Mouse (Mus musculus) kidney, postnatal 4 days (tissue): ENCODE measurements around the gene Prkar1b.

Experiments used
- DNase-seq, 2 experiments: peaks; one replicate each; pipeline ENCODE4 v3.0.0; 2021; ENCODE audit warnings: mixed read lengths in 2 of 2

Gene Prkar1b

GRCm38 (mm10) chr5:138997171-138997788 is 152.5 kb downstream of the Prkar1b start, which contains the start of gene Pdgfa:
Gene Pdgfa, minus strand, starts transcription at chr5:138997370.
- DNase-seq: peak; percentile 79 to 86

- DNase-seq: peak; percentile 67 to 78
Observed at GRCm38 (mm10) chr5:138996322-138997073, 153.3 kb downstream of the Prkar1b start.

DNA sequence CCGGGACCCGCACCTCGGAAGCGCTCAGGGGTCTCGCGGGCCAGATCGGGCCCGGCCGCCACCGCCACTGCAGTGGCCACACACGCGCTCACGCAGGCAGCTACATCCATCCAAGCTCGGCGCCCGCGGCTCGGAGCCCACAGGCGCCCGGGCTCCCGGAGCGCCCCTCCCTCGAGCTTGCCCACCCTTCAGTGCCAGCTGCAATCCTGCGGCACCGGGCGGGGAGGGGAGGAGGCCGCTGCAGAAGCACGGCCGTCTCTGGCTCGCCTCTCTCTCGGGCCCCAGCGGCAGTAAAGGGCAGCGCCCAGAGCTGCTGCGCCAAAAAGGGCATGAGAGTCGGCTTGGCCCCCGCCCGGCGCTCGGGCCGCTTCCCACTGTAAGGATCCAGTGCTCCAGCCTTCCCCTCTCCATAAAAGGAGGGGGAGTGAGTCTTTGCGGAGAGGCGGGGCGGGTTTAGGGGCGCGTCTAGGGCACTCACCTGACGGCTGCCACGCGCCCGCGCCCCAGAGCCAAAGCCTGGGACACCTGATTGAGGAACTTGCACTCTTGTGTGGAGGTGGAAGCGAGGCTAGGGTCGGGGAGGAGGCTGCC is 154.0 kb downstream of the Prkar1b start:
- DNase-seq: peak; percentile 80 to 90

DNA sequence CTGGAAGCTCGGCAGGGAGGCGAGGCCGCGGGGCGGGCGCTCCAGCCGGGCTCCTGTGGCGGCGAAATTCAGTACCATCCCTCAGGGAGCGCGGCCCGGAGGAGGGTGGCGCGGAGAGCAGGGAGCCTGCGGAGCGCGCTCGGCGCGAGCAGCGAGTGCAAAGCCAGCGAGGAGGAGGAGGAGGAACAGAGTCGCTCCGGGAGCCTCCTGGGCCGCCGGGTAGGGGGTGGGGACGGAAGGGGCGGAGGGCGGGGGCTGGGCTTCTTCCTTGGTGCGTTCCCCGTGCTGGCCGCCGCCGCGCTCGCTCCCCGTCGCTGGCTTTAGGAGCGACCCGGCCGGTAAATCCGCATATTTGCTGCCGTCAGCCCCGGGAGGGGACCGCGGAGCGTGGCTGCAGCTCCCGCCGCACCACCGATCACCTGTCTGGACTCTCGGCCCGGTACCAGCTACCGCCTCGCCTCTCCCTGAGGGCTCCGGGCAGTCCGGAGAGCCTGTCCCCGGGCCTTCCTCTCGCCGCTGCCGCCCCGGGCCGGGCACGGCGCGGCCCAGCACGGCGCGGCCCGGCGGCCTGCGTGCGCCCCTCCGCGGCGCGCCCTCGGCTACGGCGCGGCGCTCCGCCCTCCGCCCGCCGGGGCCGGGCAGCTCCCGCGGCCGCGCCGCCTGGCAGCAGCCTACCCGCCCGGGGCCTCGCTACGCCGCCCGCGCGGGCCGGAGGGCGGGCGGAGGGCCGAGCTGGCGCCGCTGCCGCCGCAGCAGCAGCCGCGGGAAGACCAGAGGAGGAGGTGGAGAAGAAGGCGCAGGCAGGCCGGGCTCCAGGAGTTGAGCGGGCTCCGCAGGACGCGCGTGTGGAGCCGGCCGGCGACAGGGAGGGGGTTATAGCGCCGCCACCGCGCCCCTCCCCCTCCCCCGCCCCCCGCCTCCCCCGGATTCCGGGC is 154.7 kb downstream of the Prkar1b start:
- peak; percentile 83 to 91 for DNase-seq

DNA sequence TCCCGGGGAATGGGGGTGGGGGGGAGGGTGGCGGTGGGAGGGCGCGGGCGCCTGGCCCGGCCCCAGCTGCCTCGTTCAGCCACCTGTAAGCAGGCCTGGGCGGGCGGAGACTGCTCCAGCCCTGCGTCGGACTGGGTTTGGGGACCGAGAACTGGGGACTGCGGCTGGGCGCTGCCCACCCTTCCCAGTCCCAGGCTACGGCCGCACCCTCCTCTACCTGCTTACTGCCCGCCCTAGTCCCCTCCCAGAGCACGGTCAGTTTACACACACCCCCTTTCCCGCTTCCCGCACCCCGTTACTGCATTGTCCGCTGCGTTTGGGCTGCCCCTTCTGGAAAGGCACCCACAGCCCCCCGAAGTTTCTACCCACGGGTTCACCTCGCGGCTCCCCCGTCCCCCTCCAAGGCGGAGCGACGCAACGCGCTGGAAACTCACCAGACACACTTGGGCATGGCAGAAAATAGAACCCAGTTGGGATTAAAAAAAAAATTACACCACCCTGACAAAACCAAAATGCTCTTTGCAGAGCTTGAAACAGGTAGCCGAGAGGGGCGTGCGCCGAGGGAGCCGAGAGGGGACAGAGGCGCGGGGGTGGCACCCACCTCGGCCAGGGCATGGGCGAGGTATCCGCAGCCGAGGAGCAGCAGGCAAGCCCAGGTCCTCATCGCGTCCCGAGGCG is 155.6 kb downstream of the Prkar1b start:
- DNase-seq: peak; percentile 64 to 77

GRCm38 (mm10) chr5:138993371-138994107 is 156.3 kb downstream of the Prkar1b start:
- DNase-seq: peak; percentile 42 to 47

DNA sequence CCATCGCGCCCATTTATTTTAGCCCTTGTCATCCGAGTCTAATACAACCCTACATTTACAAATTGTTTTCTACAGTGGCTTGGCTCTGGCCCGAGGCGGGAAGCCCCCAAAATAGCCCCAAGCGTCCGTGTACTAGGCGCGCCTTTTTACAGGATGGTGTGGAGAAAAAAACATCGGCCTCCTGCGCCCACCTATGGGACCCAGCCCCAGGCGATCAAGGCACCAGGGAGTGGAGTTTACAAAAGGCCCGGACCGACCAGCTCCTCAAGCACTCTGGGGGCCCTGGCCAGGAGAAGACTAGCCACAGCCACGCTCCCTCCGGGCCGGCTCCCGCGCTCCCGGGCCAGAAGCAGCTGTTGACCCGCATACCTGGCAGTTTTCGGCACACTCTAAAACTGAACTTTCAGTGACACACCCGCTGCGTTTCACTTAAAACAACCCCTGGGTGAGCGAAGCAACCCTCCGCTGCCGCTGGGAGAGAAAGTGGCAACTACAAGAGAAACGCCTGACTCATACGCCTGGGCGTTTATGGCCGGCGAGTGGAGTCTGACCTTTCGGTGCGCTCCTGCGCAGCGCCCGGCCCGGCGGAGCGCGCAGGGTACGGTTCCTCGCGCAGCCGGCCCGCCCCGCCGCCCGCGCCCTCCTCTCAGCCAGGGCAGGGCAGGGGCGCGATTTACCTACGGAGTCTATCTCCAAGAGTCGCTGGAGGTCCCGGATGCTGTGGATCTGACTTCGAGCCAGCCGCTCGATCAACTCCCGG is 157.0 kb downstream of the Prkar1b start:
- DNase-seq: peak; percentile 58 to 74

DNA sequence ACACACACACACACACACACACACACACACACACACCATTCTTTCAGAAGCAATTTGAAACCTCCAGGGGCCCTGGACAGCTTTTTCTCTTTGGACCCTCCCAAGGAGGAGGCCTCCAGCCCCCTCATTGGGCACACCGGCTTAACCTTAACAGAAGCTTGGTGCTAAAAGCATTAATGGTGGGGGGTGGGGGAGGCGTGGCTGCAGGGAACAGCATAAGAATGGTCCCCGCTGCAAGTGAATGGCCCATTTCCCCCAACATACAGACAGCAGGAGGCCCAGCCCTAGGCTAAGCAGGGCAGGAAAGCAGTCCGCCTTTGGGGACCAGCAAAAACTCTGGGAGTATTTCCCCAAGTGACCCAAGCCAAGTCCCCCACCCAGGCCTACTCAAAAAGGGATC is 158.1 kb downstream of the Prkar1b start:
- peak in 1 of 2 experiments; percentile 14 for DNase-seq

GRCm38 (mm10) chr5:138990659-138991380 is 159.0 kb downstream of the Prkar1b start:
- peak; percentile 28 to 45 for DNase-seq

DNA sequence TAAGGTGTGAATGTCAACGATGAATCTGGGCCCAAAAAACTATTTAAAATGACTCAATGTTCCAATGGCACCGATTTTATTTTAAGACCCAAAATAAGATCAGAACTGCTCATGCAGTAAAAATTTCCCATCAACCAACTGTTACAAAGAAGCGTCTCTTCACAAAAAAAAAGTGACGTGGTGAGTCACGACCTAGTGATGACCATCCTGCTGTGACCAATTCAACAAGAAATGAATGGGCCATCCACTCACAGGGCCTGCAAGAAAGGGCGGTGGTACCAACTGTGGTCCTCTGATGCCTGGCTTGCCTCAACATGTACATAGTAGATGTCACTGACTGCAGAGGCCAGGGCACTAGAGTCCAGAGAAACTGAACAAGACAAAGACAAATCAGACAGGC is 160.2 kb downstream of the Prkar1b start:
- no peak for DNase-seq

- peak; percentile 69 to 80 for DNase-seq
Observed at GRCm38 (mm10) chr5:138988764-138989163, 161.0 kb downstream of the Prkar1b start.

GRCm38 (mm10) chr5:138987994-138988393 is 161.8 kb downstream of the Prkar1b start:
- DNase-seq: no peak

GRCm38 (mm10) chr5:138981921-138982320 is 167.9 kb downstream of the Prkar1b start:
- no peak for DNase-seq

DNA sequence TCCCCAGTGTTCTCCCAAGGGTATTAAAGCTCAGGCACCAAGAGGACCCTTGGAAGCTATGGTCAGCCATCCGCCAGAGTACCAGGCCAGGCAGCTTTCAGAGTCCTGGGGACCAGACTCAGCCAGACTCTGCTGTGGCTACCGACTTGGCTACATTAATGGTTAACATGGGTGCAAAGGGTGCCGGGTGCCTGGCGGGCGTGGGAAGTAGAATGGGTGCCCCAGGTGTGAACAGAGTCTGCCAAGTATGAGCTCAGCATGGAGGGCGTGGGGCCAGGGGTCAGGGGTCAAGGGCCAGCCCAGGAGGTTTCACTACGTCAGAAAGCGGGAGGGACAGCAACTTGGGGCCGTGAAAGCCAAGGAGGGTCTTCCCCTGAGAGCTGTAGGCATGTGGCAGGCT is 169.2 kb downstream of the Prkar1b start:
- DNase-seq: peak; percentile 64 to 78

DNA sequence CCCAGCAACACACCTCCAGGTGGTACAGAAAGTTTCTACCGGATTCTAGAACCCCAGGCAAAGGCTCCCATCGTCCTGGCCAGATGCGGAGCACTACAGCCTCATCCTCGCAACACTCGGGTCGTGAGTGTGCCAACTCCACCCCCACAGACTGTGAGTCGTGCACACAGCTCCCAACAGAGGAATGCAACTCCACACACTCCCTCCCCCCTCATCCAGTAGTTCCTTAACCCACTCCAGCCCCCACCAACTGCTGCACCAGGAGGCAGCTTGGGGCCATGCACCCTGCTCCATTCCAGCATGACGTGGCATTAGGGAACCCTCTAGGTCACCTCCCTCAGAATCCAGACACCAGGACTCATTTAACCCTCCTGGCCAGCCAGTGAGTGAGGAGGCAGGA is 170.0 kb downstream of the Prkar1b start:
- DNase-seq: peak; percentile 25 to 56

DNA sequence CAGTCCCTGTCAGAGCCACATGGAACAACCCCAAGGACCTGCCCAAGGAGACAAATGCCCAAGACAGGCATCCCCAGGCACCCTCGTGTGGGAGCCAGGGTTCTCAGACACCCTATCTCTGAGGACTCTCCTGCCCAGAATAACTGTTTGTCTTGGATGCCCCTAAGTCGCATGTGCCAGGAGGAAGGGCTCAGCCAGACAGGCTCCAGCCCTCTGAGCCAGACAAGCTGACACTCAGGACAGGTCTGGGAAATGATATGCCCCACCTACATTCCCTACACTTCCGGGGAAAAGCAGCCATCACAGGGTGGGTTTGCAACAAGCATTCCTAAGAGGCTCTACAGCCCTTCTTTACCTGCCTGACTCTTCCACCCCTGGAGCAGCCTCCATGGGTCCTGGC is 172.0 kb downstream of the Prkar1b start:
- no peak for DNase-seq

GRCm38 (mm10) chr5:138974911-138975485 is 174.8 kb downstream of the Prkar1b start:
- DNase-seq: no peak

DNA sequence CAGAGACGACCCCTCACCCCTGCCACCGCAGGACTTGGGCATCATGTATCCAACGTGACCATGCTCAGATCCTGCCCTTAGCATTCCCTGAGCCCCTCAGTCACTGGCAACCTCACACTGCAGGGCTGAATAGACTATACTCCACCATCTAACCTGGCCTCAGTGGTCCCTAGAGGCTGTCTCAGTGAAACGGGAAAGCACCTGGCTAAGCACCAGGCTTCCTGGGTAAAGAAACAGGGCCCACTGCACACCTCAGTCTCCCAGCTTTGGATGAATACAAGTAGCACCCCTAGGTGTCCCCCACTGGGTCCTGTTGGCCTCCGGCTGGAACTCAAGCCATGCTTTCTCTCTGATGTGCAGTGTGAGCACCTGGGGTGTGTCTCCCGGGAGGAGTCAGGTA is 176.3 kb downstream of the Prkar1b start:
- DNase-seq: no peak

GRCm38 (mm10) chr5:138971405-138971804 is 178.4 kb downstream of the Prkar1b start:
- no peak for DNase-seq
